Mouse (Mus musculus): ENCODE data around the gene Os9. TPM values are rescaled to one million over a fixed set of nuclear protein-coding genes. Genes with fewer than 3 reads are reported as not detected.
"Not testable (repeated sequence)": the region's sequence is repeated elsewhere in the genome, so short reads cannot be mapped to it uniquely, and the experiment has no call there.

The Os9 gene
- polyA plus RNA-seq, 1 experiment from 2014 or later: 100 TPM

- Histone ChIP-seq H3K4me3 (replicated peaks) (no peak overlapping the region), H3K4me2 (no peak overlapping the region), H3K36me3 (no peaks in the 10 kb centered on the region), H3K4me1 (peaks cover 35% of the 10 kb centered on the region), H3K27ac (no peak overlapping the region), H3K27me3 (replicated peaks) (peaks cover 49% of the 10 kb centered on the region), H3K9me3 (no peaks in the 10 kb centered on the region), H3K9ac (no peak overlapping the region)
- ATAC-seq (ENCODE audit: insufficient read depth, low FRiP score, low read depth): no peak
- WGBS: 31% methylated on average over 4 of the region's 4 CpGs
Measured at GRCm38 (mm10) chr10:127076082-127076481, 44.8 kb downstream of the Os9 start.

- Histone ChIP-seq H3K27ac (no peak overlapping the region), H3K9ac (no peak overlapping the region), H3K4me3 (replicated peaks) (no peak overlapping the region), H3K9me3 (no peaks in the 10 kb centered on the region), H3K4me1 (peaks cover 35% of the 10 kb centered on the region), H3K27me3 (replicated peaks) (peaks cover 45% of the 10 kb centered on the region), H3K4me2 (no peak overlapping the region), H3K36me3 (no peaks in the 10 kb centered on the region)
- ATAC-seq (ENCODE audit: insufficient read depth, low FRiP score, low read depth): no peak
- 64% methylated on average over 8 of the region's 8 CpGs for WGBS
Measured at GRCm38 (mm10) chr10:127075651-127076050, 45.3 kb downstream of the Os9 start.

- H3K9me3 ChIP-seq: no peaks in the 10 kb centered on the region
- no peaks in the 10 kb centered on the region for H3K36me3 ChIP-seq
- H3K27ac ChIP-seq: no peak within 1 kb of the TSS
- H3K27me3 ChIP-seq (replicated peaks): peaks cover 39% of the 10 kb centered on the region
- H3K9ac ChIP-seq: no peak within 1 kb of the TSS
- 58% methylated on average over 9 of the region's 9 CpGs for WGBS
- peaks cover 30% of the 10 kb centered on the region for H3K4me1 ChIP-seq
- no peak within 1 kb of the TSS for H3K4me2 ChIP-seq
- H3K4me3 ChIP-seq (replicated peaks): no peak within 1 kb of the TSS
- no peak for ATAC-seq (ENCODE audit: insufficient read depth, low FRiP score, low read depth)
Measured at GRCm38 (mm10) chr10:127075080-127075479, 45.9 kb downstream of the Os9 start, which contains the start of gene Agap2. Gene Agap2 (plus strand): TSS chr10:127075284.

- no peak overlapping the region for H3K4me3 ChIP-seq (replicated peaks)
- H3K9me3 ChIP-seq: no peaks in the 10 kb centered on the region
- no peak overlapping the region for H3K27ac ChIP-seq
- peaks cover 28% of the 10 kb centered on the region for H3K27me3 ChIP-seq (replicated peaks)
- no peak overlapping the region for H3K4me2 ChIP-seq
- H3K4me1 ChIP-seq: peaks cover 22% of the 10 kb centered on the region
- no peak overlapping the region for H3K9ac ChIP-seq
- no peak for ATAC-seq (ENCODE audit: insufficient read depth, low FRiP score, low read depth)
- H3K36me3 ChIP-seq: no peaks in the 10 kb centered on the region
- 91% methylated on average over 1 of the region's 1 CpGs for WGBS
Measured at GRCm38 (mm10) chr10:127073981-127074380, 47.0 kb downstream of the Os9 start.

- H3K4me1 ChIP-seq: peaks cover 21% of the 10 kb centered on the region
- not testable (repeated sequence) for ATAC-seq (ENCODE audit: insufficient read depth, low FRiP score, low read depth); H3K27ac ChIP-seq; H3K9ac ChIP-seq; H3K4me2 ChIP-seq; H3K9me3 ChIP-seq; H3K36me3 ChIP-seq; H3K4me3 ChIP-seq (replicated peaks)
- 75% methylated on average over 2 of the region's 2 CpGs for WGBS
- peaks cover 18% of the 10 kb centered on the region for H3K27me3 ChIP-seq (replicated peaks)
Measured at GRCm38 (mm10) chr10:127072969-127073368, 48.0 kb downstream of the Os9 start.

GRCm38 (mm10) chr10:127072270-127072669 lies 48.7 kb downstream of the Os9 start:
- H3K4me1 ChIP-seq: peaks cover 18% of the 10 kb centered on the region
- H3K9ac ChIP-seq; H3K4me3 ChIP-seq (replicated peaks); H3K27ac ChIP-seq; ATAC-seq (ENCODE audit: insufficient read depth, low FRiP score, low read depth); H3K4me2 ChIP-seq; H3K36me3 ChIP-seq; H3K9me3 ChIP-seq: not testable (repeated sequence)
- H3K27me3 ChIP-seq (replicated peaks): peaks cover 13% of the 10 kb centered on the region; the same call in 1 of the 2 replicates
- WGBS: 83% methylated on average over 4 of the region's 4 CpGs

- H3K9ac ChIP-seq: no peak overlapping the region; the same call in 1 of the 2 replicates
- 69% methylated on average over 9 of the region's 9 CpGs for WGBS
Measured at GRCm38 (mm10) chr10:127071203-127071602, 49.7 kb downstream of the Os9 start.

GRCm38 (mm10) chr10:127070190-127071121 lies 50.5 kb downstream of the Os9 start, which contains the start of gene Tspan31:
Gene Tspan31 (minus strand): TSS chr10:127070264.
- Histone ChIP-seq H3K36me3 (peaks cover 26% of the 10 kb centered on the region), H3K4me2 (peak within 1 kb of the TSS; percentile 81), H3K4me1 (peaks cover 19% of the 10 kb centered on the region), H3K4me3 (replicated peaks) (peak within 1 kb of the TSS; percentile 70), H3K9me3 (no peaks in the 10 kb centered on the region), H3K27ac (peak within 1 kb of the TSS; percentile 95), H3K27me3 (replicated peaks) (peaks cover 6% of the 10 kb centered on the region; the same call in 1 of the 2 replicates), H3K9ac (peak within 1 kb of the TSS; percentile 67)
- WGBS: 1% methylated on average over 36 of the region's 36 CpGs
- ATAC-seq (ENCODE audit: insufficient read depth, low FRiP score, low read depth): peak; percentile 88

More at GRCm38 (mm10) chr10:127071203-127071602, 49.7 kb downstream of the Os9 start:
- Histone ChIP-seq H3K4me3 (replicated peaks) (peak overlapping the region; percentile 70), H3K4me1 (peaks cover 18% of the 10 kb centered on the region), H3K27ac (no peak overlapping the region), H3K36me3 (peaks cover 19% of the 10 kb centered on the region), H3K9me3 (no peaks in the 10 kb centered on the region), H3K27me3 (replicated peaks) (peaks cover 9% of the 10 kb centered on the region; the same call in 1 of the 2 replicates), H3K4me2 (peak overlapping the region; percentile 81)
- no peak for ATAC-seq (ENCODE audit: insufficient read depth, low FRiP score, low read depth)

GRCm38 (mm10) chr10:127069281-127070189 lies 51.4 kb downstream of the Os9 start:
- Histone ChIP-seq H3K4me1 (peaks cover 28% of the 10 kb centered on the region), H3K27me3 (replicated peaks) (no peaks in the 10 kb centered on the region), H3K27ac (peak overlapping the region; percentile 95), H3K9me3 (no peaks in the 10 kb centered on the region), H3K36me3 (peaks cover 34% of the 10 kb centered on the region), H3K4me2 (peak overlapping the region; percentile 81), H3K9ac (peak overlapping the region; percentile 67; the same call in 1 of the 2 replicates), H3K4me3 (replicated peaks) (peak overlapping the region; percentile 70)
- 6% methylated on average over 30 of the region's 30 CpGs for WGBS
- peak; percentile 20 for ATAC-seq (ENCODE audit: insufficient read depth, low FRiP score, low read depth)

GRCm38 (mm10) chr10:127068360-127069038 lies 52.4 kb downstream of the Os9 start:
- peak overlapping the region; percentile 81 for H3K4me2 ChIP-seq
- 0 out of 2 replicates have a peak overlapping the region, but pooled peaks have one; percentile 95 for H3K27ac ChIP-seq
- peak overlapping the region; percentile 67; the same call in 1 of the 2 replicates for H3K9ac ChIP-seq
- no peaks in the 10 kb centered on the region for H3K9me3 ChIP-seq
- 68% methylated on average over 9 of the region's 9 CpGs for WGBS
- H3K4me3 ChIP-seq (replicated peaks): peak overlapping the region; percentile 70
- no peaks in the 10 kb centered on the region for H3K27me3 ChIP-seq (replicated peaks)
- H3K4me1 ChIP-seq: peaks cover 29% of the 10 kb centered on the region
- ATAC-seq (ENCODE audit: insufficient read depth, low FRiP score, low read depth): no peak
- H3K36me3 ChIP-seq: peaks cover 34% of the 10 kb centered on the region

- 87% methylated on average over 14 of the region's 14 CpGs for WGBS
- ATAC-seq (ENCODE audit: insufficient read depth, low FRiP score, low read depth): no peak
- H3K4me1 ChIP-seq: peaks cover 29% of the 10 kb centered on the region
- no peak overlapping the region for H3K27ac ChIP-seq
- H3K9ac ChIP-seq: no peak overlapping the region
- peaks cover 34% of the 10 kb centered on the region for H3K36me3 ChIP-seq
- no peak overlapping the region for H3K4me3 ChIP-seq (replicated peaks)
- 0 out of 2 replicates have a peak, but pooled peaks cover under 1% of the 10 kb centered on the region for H3K27me3 ChIP-seq (replicated peaks)
- no peaks in the 10 kb centered on the region for H3K9me3 ChIP-seq
- no peak overlapping the region for H3K4me2 ChIP-seq
Measured at GRCm38 (mm10) chr10:127066519-127067018, 54.4 kb downstream of the Os9 start.

All from stomach, embryonic 15.5 days (tissue).